Comparison of ENCODE assay signal across 13 mouse cellular contexts in genomic region chr14:34499664-34500063, GRCm38 (mm10). TPM values are rescaled to one million over a fixed set of nuclear protein-coding genes. Genes with fewer than 3 reads are reported as not detected.
DNase-seq lines count a peak whose midpoint lies in the region; ATAC-seq and TF ChIP-seq lines count a peak whose summit lies in the region.
"Had no signal": no experiment of that assay in that cellular context is flagged by ENCODE, and none has a peak within 500 bp of the region (broad histone marks: within the 10 kb centered on the region; RNA-seq: fewer than 3 reads in every experiment).

No protein-coding gene starts in this region.

- 0 out of 2 replicates have a peak, but pooled peaks cover 8% of the 10 kb centered on the region for H3K27me3 ChIP-seq in heart, postnatal 0 days (ENCODE audit: control insufficient read depth, insufficient read depth, low read length)
- H3K27me3 ChIP-seq in hindbrain, embryonic 16.5 days (replicated peaks; ENCODE audit: control insufficient read depth, insufficient read depth, low read length): no peaks in the 10 kb centered on the region
- no peaks in the 10 kb centered on the region for H3K27me3 ChIP-seq in myocyte (ENCODE audit: control insufficient read depth, insufficient read depth, insufficient read length)

- H3K79me2 ChIP-seq in myocyte (ENCODE audit: control insufficient read depth, insufficient read depth): peaks cover 72% of the 10 kb centered on the region

- H3K9ac ChIP-seq in heart, postnatal 0 days (replicated peaks; ENCODE audit: low read depth, low read length): no peak overlapping the region
- H3K9ac ChIP-seq in hindbrain, embryonic 16.5 days (ENCODE audit: low read depth, low read length): no peak overlapping the region

- H3K4me2 ChIP-seq in heart, postnatal 0 days (ENCODE audit: low read depth, low read length): peak overlapping the region; percentile 89
- peak overlapping the region; percentile 62 for H3K4me2 ChIP-seq in hindbrain, embryonic 16.5 days (ENCODE audit: low read length)
- peak overlapping the region; percentile 76 for H3K4me2 ChIP-seq in myocyte (ENCODE audit: low read depth)

- peak overlapping the region; percentile 17; the same call in 1 of the 2 replicates for H3K27ac ChIP-seq in heart, postnatal 0 days (ENCODE audit: low read depth)
- no peak overlapping the region for H3K27ac ChIP-seq in embryonic fibroblast, embryonic 13.5 days (ENCODE audit: insufficient read depth, low read length)
- H3K27ac ChIP-seq in hindbrain, embryonic 16.5 days (ENCODE audit: low read depth, low read length): no peak overlapping the region
- H3K27ac ChIP-seq: macrophage had no signal

- no peak for ATAC-seq in heart, postnatal 0 days (ENCODE audit: insufficient read depth, low read depth)
- ATAC-seq in hindbrain, embryonic 16.5 days: no peak

- no peak for TF ChIP-seq CTCF in heart, postnatal 0 days (IDR thresholded peaks at IDR 0.05; ENCODE audit: low read depth)
- no peak for TF ChIP-seq CTCF in embryonic fibroblast, embryonic 13.5 days (IDR thresholded peaks at IDR 0.05; ENCODE audit: borderline replicate concordance, insufficient read depth, low read length)

- 52% methylated on average over 4 of the region's 4 CpGs for WGBS in heart, postnatal 0 days
- WGBS in hindbrain, embryonic 16.5 days: 59% methylated on average over 4 of the region's 4 CpGs

- no peaks in the 10 kb centered on the region for H3K9me3 ChIP-seq in heart, postnatal 0 days (replicated peaks; ENCODE audit: control insufficient read depth, low read length)
- no peaks in the 10 kb centered on the region for H3K9me3 ChIP-seq in hindbrain, embryonic 16.5 days (ENCODE audit: control insufficient read depth, low read length)

- H3K36me3 ChIP-seq in heart, postnatal 0 days (replicated peaks; ENCODE audit: control insufficient read depth, insufficient read depth, low read length): no peaks in the 10 kb centered on the region
- no peaks in the 10 kb centered on the region for H3K36me3 ChIP-seq in hindbrain, embryonic 16.5 days (ENCODE audit: control insufficient read depth, insufficient read depth, low read length)
- no peaks in the 10 kb centered on the region for H3K36me3 ChIP-seq in myocyte (ENCODE audit: control insufficient read depth, insufficient read depth)

- peak overlapping the region; percentile 85 for H3K4me3 ChIP-seq in heart, postnatal 0 days (ENCODE audit: low read depth, low read length)
- peak overlapping the region; percentile 61; the same call in 1 of the 2 replicates for H3K4me3 ChIP-seq in embryonic fibroblast, embryonic 13.5 days (ENCODE audit: insufficient read depth, low read length)
- H3K4me3 ChIP-seq in hindbrain, embryonic 16.5 days (ENCODE audit: low read length): 0 out of 2 replicates have a peak overlapping the region, but pooled peaks have one; percentile 87
- no peak overlapping the region for H3K4me3 ChIP-seq in myocyte

- no peak for TF ChIP-seq EP300 in heart, postnatal 0 days (IDR thresholded peaks at IDR 0.05; ENCODE audit: low read depth)

- no peak for TF ChIP-seq POLR2A in embryonic fibroblast, embryonic 13.5 days (IDR thresholded peaks at IDR 0.05; ENCODE audit: low read depth, low read length)
- no peak for TF ChIP-seq POLR2A in myocyte (IDR thresholded peaks at IDR 0.05; ENCODE audit: insufficient read length, low read depth)

- peaks cover 53% of the 10 kb centered on the region for H3K4me1 ChIP-seq in heart, postnatal 0 days (ENCODE audit: control insufficient read depth, insufficient read depth)
- peaks cover 13% of the 10 kb centered on the region for H3K4me1 ChIP-seq in embryonic fibroblast, embryonic 13.5 days (ENCODE audit: control insufficient read depth, insufficient read depth, low read length)
- H3K4me1 ChIP-seq in hindbrain, embryonic 16.5 days (ENCODE audit: control insufficient read depth, insufficient read depth, low read depth, low read length): peaks cover 19% of the 10 kb centered on the region

- DNase-seq in heart, postnatal 0 days (ENCODE audit: low spot score): no peak
- no peak for DNase-seq in heart, adult 18-20 months
- DNase-seq in ovary, postnatal 36 days (ENCODE audit: low spot score): no peak
- no peak for DNase-seq in frontal cortex, postnatal 25 days (ENCODE audit: low spot score in 2 of 2)
- DNase-seq in urinary bladder, adult 2 months (ENCODE audit: low spot score): no peak
- DNase-seq: layer of hippocampus, postnatal 36 days; thymus, postnatal 14 days had no signal

- H3ac ChIP-seq in myocyte (ENCODE audit: control insufficient read depth, insufficient read length): no peak overlapping the region

TF ChIP-seq in myocyte, 11 proteins besides CTCF, POLR2A, EP300 and RAD21:
- TF ChIP-seq CEBPB (IDR thresholded peaks at IDR 0.05; ENCODE audit: insufficient read depth, poor library complexity, severe bottlenecking) (no peak), MYOG (IDR thresholded peaks at IDR 0.05; ENCODE audit: control insufficient read depth in 1 of 3, insufficient read depth in 1 of 3, insufficient read length in 2 of 3, low read depth in 2 of 3) (no peak), POLR2AphosphoS2 (IDR thresholded peaks at IDR 0.05; ENCODE audit: insufficient read length, low read depth) (no peak), TCF3 (IDR thresholded peaks at IDR 0.05; ENCODE audit: insufficient read length, low read depth) (no peak), MAX (IDR thresholded peaks at IDR 0.05; ENCODE audit: low read depth) (no peak), E2F4 (IDR thresholded peaks at IDR 0.05; ENCODE audit: insufficient read depth) (no peak), MYOD1 (IDR thresholded peaks at IDR 0.05; ENCODE audit: control insufficient read depth in 1 of 3, insufficient read length in 2 of 3, low read depth in 2 of 3) (no peak), REST (IDR thresholded peaks at IDR 0.05; ENCODE audit: insufficient read depth, insufficient read length) (no peak)

RNA-seq across cellular contexts. Expression of gene Bmpr1a, which starts 3.5 kb away (rescaled TPM):
- total RNA-seq in heart, postnatal 0 days (2014; rRNA removed; ENCODE audit: low replicate concordance): 99.5 and 130 TPM in 2 replicates
- 37.2 and 38.6 TPM in 2 replicates for polyA plus RNA-seq in heart, postnatal 0 days (2015; fragmentation: Nextera tagmentation; extraction: Ambion mirVana)
- total RNA-seq in heart, adult 18-20 months (2021): 10 to 100 TPM; 52.9 to 56.9 TPM
- polyA plus RNA-seq in embryonic fibroblast, embryonic 13.5 days (2011; ENCODE audit: insufficient read length, low read depth, missing spikeins): 116 and 146 TPM in 2 replicates
- polyA plus RNA-seq in hindbrain, embryonic 16.5 days (2015; fragmentation: Nextera tagmentation; extraction: Ambion mirVana): 11.1 and 19.0 TPM in 2 replicates
- polyA plus RNA-seq in myocyte (2012; fragmentation: generic; extraction: Trizol): 10.5 TPM
- polyA plus RNA-seq in urinary bladder, adult 2 months (2012; rRNA removed): 47.7 and 56.2 TPM in 2 replicates

RNA-seq across cellular contexts. Expression of gene 9230112D13Rik, which starts 22.9 kb away (rescaled TPM):
- not detected in 2 replicates for total RNA-seq in heart, postnatal 0 days (2014; rRNA removed; ENCODE audit: low replicate concordance)
- not detected in 2 replicates for polyA plus RNA-seq in heart, postnatal 0 days (2015; fragmentation: Nextera tagmentation; extraction: Ambion mirVana)
- not detected for total RNA-seq in heart, adult 18-20 months (2021)
- polyA plus RNA-seq in embryonic fibroblast, embryonic 13.5 days (2011; ENCODE audit: insufficient read length, low read depth, missing spikeins): not detected in 2 replicates
- not detected in 2 replicates for polyA plus RNA-seq in hindbrain, embryonic 16.5 days (2015; fragmentation: Nextera tagmentation; extraction: Ambion mirVana)
- not detected for polyA plus RNA-seq in myocyte (2012; fragmentation: generic; extraction: Trizol)
- polyA plus RNA-seq in urinary bladder, adult 2 months (2012; rRNA removed): 0.08 TPM in 1 of 2 replicates, not detected in the other
- total RNA-seq: adrenal gland, adult 18-20 months; layer of hippocampus, postnatal 36 days had no signal
- polyA plus RNA-seq: cortical plate, adult 2 months; macrophage had no signal
